Mouse (Mus musculus) lung, adult 18-20 months (tissue): ENCODE measurements around the gene Fstl5.
"Not testable (repeated sequence)": the region's sequence is repeated elsewhere in the genome, so short reads cannot be mapped to it uniquely, and the experiment has no call there.

Experiments
- DNase-seq, 2 experiments: peaks; one replicate each; pipeline ENCODE4 v3.0.0; 2022; ENCODE audit warnings: mixed read lengths in 2 of 2

Fstl5 gene

DNA sequence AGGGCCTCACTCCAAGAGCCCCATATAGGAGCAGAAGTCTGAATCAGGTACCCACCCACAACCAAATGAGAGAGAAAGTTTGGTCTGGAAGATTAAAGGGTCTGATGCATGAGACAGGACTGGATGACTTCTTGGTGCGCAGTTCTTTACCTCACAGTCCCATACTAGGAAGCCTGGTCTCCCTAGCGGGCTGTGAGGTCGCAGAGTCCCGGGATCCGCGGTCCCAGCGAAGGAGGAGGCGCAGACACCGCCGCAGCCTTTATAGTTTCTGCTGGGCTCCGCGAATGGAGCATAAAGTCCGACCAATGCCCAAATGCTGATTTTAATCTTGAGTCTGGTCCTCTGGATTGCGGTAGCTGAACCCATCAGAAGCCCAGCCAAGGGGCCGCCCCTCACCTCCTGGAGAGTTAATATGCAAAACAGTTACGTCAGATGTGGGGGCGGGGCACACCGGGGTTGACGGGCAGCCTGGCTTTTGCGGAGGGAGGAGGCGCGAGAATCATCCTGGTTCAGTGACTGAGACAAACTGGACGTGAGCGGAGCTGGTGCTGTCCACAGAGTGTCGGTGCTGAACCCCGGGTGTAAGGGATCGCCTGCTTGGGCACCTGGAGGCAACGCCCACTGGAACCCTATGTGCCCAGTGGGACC is at the start of gene Fstl5:
Gene Fstl5, plus strand, starts transcription at position 211 of the 648 bp plus-strand sequence.
- peak in 1 of 2 experiments; percentile 1 for DNase-seq

- DNase-seq, result no peak
Measured at GRCm38 (mm10) chr3:76025523-76025922, 48.5 kb upstream of the Fstl5 start.

- no peak for DNase-seq
Measured at GRCm38 (mm10) chr3:76051124-76051523, 22.9 kb upstream of the Fstl5 start.

DNA sequence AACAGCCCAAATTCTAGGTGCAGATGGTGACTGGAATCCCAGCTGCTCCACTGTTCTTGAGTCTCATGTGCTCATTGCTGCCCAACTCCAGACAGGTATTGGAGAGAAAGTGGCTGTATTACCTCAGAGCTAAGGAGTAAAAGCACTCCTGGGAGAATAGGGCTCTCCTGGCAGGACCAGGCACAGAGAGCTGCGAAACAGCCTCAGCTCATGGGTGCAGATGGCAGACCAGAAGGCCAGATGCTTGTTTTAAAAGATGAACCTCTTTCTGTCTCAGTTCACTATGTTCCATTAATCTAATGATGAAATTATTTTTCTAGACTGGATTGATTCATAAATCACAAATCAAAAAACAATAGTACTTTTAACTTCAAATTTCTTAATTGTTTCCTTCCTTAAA is 12.1 kb upstream of the Fstl5 start:
- no peak for DNase-seq

GRCm38 (mm10) chr3:76067920-76068319 is 6.2 kb upstream of the Fstl5 start:
- DNase-seq, result peak in 1 of 2 experiments; percentile 5

GRCm38 (mm10) chr3:76072826-76073225 is 1.2 kb upstream of the Fstl5 start:
- DNase-seq, result no peak

GRCm38 (mm10) chr3:76140445-76140844 is 66.4 kb downstream of the Fstl5 start:
- DNase-seq, result no peak

GRCm38 (mm10) chr3:76147846-76148245 is 73.8 kb downstream of the Fstl5 start:
- DNase-seq, result no peak

DNA sequence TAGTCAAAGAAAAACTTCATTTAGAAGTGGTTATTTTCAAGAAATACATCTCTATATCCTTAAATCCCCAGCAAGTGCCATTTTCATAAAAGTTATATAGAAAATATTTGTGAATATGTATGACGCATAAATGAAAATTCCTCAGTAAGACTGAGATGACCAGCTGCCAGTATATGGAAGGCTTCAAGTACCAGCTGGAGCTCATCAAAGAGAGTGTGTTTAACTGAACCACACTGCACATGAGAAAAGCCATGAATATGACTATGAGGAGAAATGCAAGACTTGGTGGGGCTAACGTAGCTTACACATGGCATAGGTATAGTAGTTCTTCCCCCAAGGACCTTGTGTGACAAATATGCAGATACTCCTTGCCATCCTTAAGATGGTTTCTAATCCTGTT is 164.8 kb downstream of the Fstl5 start:
- DNase-seq, result no peak

DNA sequence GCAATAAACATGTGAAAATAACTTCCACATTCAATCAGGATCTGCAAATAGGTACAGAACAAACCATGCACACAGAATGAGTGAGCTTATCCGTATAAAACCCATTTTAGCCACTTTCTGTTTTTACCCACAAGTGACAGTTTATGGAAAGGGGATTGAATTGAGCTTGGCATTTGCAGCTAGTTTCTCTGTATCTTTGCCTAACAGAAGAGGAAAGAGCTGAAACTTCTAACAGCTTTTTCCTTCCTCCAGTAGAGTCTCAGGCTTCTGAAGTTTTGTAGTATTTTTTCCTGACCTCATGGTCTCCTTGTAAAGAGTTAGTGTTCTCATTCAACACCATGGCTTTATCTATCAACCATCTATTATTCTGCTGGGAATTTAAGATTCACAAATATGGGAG is 177.3 kb downstream of the Fstl5 start:
- no peak for DNase-seq

DNA sequence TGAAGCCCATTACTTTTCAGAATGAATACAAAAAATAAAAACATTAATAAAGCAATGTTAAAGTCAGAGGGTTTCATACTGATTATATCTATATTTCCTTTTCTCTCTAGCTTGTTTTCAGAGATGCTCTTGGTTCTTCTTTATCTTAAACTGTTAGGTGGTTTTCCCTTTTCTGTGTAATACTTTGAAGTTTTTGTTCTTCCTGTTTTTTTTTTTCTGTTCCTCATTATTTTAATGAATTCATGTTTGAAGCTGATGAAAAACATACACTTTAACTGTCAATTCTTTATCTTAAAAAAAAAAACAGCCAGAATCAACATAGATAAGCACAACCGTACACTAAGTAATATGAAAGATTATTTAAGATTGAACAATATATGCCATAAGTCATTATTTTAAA is 218.9 kb downstream of the Fstl5 start:
- no peak for DNase-seq

GRCm38 (mm10) chr3:76294394-76294793 is 220.3 kb downstream of the Fstl5 start:
- no peak for DNase-seq

DNA sequence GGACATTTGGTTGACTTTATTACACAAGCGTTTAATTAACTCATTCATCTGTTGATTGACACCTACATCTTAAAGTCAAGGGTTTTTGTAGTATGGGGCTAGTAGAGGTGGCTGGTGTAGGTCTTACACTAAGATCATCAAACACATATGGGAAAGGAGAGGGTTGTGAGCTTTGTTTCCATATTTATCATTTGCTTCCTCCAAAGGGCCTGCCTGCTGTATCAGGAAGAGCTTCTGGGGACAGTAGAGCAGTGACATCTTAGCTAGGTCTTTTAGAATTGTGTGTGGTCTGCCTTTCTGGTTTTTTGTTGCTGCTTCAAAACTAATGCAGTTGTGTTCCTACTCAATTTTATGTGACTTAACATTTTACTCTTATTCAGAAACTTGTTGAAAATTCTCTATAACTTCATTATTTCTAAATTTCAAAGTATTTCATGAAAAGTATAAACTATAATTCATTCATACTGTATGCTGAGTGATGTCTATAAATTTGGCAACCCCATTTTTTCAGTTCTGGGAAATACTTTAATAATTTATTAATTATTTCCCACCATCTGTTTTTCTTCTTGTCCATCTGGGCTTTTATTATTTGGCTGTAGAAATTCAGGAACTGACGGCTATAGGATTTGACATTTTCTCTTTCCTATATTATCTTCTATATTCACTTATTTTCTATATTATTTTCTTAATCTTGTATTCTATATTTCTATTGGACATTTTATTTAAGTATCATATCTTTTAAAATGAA is 227.1 kb downstream of the Fstl5 start:
- DNase-seq, result no peak

GRCm38 (mm10) chr3:76316991-76317390 is 242.9 kb downstream of the Fstl5 start:
- no peak for DNase-seq

- DNase-seq, result no peak
Measured at GRCm38 (mm10) chr3:76319531-76319930, 245.5 kb downstream of the Fstl5 start.

- DNase-seq, result no peak
Measured at GRCm38 (mm10) chr3:76322431-76322830, 248.4 kb downstream of the Fstl5 start.

DNA sequence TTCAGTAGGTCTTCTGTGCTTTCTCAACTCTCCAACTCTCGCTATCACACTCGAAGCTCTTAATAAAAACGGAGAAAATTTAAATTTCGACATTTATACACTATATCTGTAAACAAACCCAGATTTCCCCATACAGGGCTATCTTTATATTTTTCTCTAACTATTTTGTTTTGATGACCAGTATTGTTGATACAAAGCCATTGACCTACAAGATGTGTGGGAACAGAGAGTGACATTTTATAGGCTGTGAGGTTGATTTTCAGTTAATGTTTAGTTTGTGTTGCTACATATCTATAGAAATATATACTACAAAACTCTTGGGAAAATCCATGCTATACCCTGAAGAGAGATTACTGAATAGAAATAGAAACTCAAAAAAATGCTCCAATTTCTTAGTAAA is 262.9 kb downstream of the Fstl5 start:
- no peak for DNase-seq

GRCm38 (mm10) chr3:76367000-76367399 is 292.9 kb downstream of the Fstl5 start:
- DNase-seq, result no peak

DNA sequence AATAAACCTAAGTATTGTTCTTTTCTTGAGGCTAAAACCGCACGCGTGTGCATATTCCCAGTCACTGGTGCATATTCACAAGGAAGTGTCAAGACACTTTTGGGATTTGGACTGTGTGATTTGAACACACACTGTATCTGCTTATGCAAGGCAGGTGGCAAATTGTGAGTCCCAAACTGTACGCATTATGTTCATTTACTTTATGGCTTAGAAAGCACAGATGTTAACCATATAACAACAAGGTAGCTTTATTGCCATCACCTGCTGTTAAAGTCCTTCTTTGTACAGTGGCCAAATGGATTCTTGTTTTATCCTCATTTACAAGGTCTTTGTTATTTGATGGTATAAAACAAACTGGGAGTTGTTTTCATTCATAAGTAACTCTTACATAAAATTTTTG is 295.8 kb downstream of the Fstl5 start:
- no peak for DNase-seq

DNA sequence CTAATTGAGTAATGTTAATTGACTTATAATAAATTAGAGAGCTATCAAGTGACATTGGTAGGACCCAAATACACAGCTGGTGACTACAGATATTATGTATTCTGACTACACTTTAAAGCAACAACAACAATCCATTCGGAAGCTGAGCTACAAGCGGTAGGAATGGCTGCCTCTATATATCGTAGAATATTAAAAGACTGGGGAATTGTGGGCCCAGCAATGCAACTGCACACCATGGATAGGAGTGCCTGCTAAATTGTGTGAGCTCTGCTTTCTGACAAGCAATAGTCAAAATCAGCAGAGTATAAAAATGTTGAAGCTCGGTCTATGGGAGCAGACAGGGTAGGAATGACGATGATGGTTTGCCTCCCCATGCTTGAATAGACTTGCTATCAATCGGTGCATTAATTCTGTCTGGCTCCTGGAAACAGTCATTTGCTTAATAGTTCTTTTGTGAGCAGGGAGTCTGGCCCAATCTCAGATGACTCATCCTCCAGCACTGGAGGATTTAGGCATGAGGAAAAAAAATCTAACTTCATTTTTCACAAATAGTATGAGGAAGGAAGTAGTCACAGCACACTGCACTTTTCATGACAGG is 354.8 kb downstream of the Fstl5 start:
- no peak for DNase-seq

- no peak for DNase-seq
Measured at GRCm38 (mm10) chr3:76467229-76467874, 393.3 kb downstream of the Fstl5 start.

- DNase-seq, result no peak
Measured at GRCm38 (mm10) chr3:76468147-76468546, 394.1 kb downstream of the Fstl5 start.

DNA sequence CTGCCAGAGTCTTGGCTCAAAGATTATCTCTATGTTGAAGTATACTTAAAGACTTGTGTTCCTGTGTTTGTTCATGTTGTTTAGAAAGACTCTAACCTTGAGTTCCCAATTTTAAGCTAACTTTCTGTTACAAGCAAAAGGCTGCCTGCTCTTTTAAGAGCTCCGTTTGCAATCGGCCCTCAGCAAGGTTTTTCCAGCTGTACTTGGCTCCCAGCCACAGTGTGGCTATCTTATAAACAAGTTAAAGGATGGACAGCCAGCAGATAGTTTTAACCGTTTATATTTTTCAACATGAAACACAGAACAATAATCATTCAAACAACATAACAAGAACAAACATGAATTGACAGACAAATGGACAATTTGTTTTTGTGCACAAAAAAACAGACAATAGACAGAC is 433.8 kb downstream of the Fstl5 start:
- not testable (repeated sequence) for DNase-seq

GRCm38 (mm10) chr3:76508811-76509210 is 434.7 kb downstream of the Fstl5 start:
- no peak for DNase-seq
